Mouse (Mus musculus) erythroblast, adult 5-6 weeks (primary cell): ENCODE measurements at regions not wholly inside any gene's neighbourhood (a gene's known extent, or its start where the extent isn't known, plus 50 kb on each side); places are given as distances from the start of the nearest gene placed in this dataset.
"Not testable (repeated sequence)": the region's sequence is repeated elsewhere in the genome, so short reads cannot be mapped to it uniquely, and the experiment has no call there.

Experiments
- ATAC-seq: replicated peaks from 2 replicates; pipeline ENCODE4 v1.8.0; 2016; ENCODE audit warnings: moderate number of reproducible peaks, mild to moderate bottlenecking, moderate TSS enrichment, inconsistent platforms; ENCODE audit not compliant: poor library complexity, low FRiP score, severe bottlenecking

DNA sequence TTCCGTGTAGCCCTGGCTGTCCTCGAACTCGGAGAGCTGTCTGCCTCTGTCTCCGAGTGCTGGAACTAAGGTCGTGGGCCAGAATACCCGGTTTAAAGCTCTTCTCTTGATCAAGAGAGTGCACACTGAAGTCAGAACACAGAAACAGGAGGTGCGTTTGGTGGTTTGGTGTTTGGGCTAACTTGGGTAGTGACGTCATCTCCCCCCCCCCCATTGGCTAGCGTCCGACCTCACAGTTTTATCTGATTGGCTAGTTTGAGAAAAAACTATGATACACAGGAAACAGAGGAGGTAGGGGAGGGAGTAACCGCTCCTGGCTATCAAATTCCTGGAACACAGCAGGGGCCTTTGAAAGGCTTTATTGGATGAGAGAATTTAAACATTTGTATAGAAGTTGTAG is 60.2 kb upstream of the Pim1 start:
- ATAC-seq = no peak

DNA sequence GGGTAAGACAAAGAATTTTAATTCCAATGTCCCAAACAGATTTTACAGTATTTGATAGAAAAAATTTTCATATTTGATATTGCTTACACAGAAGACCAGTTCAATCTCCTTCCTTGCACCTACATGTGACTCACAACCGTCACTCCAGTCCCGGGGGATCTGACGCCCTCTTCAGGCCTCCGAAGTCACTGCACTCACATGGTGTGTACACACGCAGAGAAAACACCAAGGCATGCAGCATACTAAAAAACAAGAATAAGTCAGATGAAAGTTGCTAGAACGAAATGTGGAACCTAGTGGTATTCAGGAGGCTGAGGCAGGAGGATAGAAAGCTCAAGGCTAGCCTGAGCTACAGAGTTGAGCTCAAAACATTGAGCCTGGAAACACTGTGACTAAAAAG is 59.7 kb upstream of the Pim1 start:
- ATAC-seq = no peak

DNA sequence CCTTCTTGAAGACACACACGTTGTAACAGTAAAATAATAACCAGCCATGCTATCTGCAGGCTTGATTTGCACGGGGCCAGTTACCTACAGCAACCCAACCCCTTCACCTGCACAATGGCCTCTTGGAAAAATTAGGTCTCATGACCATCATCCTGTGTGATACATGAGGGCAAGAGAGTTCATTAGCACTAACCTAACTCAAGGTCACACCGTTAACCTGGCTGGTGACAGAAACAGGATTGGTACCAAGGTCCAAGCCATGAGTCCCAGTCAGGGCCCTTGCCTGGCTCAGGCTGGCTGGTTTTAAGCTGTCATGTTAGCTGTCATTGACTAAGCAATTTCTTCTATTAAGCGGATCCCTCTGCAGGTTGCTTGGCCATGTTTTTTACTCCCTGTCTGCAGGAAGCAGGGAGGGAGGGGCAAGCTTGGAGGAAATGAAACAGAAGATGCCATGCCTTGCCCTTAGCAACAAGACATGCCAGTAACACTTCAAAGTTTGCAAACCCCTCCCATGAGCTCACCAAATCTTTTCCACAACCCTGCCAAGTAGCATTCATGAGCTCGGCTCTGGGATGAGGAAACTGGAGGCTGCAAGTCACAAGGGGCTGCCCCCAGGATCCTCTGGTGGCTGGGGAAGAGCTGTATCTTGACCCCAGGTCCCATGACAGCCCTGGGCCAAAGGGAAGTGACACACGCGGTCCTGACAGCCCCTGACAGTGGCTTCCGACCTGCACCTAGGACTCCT is 58.8 kb upstream of the Pim1 start:
- no peak for ATAC-seq

DNA sequence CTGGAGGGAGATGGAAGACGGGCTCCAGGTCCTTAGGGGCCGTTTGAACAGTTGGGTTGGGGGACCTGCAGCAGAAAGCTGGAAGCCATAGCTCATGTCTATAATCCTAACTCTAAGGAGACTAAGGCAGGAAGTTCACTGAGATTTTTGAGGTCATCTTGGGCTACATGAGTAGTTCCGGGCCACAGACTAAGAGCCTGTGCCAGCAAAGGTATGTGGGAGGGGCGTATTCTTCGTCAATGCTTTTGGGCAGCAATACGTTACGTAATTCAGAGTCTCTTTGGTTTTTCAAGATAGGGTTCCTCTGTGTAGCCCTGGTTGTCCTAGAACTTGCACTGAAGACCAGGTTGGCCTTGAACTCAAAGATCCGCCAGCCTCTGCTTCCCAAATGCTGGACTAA is 57.9 kb upstream of the Pim1 start:
- no peak for ATAC-seq

- ATAC-seq = peak; percentile 45
These were observed 57.2 kb upstream of the Pim1 start for GRCm38 (mm10) chr17:29433370-29433769.

DNA sequence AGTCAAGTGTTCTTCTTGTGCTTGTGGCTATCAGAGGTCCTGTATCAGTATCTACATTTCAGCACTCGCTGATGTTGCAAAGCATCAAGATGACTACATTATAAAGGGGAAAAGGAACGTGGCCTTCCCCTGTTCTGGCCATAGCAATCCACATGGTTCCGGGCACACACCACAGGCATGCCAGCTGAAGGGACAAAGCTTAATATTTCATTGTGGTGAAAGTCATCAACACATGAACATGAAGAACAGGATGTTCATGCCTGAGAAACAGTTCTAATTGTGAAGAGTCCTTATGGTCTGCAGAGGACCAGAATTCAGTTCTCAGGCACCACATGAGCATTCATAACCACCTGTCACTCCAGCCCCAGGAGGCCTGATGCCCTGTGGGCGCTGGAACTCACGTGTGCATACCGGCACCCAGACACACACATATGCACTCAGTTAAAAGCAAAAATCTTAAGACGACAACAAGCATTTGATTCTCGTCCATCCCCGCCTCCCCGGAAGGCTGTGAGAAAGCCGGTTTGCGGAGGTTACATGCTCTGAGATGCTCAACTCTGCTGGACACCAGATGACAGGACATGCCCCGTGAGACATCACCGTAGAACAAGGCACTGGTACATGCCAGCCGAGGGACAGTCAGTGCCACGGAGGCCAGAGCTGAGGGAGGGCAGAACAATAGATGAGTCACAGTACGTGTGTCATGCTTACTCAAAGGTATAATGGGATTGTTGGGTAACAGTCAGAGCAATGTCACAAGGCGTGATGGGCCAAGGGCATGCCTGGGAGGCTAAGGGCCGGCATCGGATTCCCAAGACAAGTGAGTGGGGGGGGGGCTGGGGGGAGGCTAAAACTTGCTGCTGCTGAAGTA is 56.2 kb upstream of the Pim1 start:
- no peak for ATAC-seq

- no peak for ATAC-seq
These were observed 55.1 kb upstream of the Pim1 start for GRCm38 (mm10) chr17:29435345-29436006.

GRCm38 (mm10) chr17:29436484-29436870 is 54.1 kb upstream of the Pim1 start:
- ATAC-seq = not testable (repeated sequence)

DNA sequence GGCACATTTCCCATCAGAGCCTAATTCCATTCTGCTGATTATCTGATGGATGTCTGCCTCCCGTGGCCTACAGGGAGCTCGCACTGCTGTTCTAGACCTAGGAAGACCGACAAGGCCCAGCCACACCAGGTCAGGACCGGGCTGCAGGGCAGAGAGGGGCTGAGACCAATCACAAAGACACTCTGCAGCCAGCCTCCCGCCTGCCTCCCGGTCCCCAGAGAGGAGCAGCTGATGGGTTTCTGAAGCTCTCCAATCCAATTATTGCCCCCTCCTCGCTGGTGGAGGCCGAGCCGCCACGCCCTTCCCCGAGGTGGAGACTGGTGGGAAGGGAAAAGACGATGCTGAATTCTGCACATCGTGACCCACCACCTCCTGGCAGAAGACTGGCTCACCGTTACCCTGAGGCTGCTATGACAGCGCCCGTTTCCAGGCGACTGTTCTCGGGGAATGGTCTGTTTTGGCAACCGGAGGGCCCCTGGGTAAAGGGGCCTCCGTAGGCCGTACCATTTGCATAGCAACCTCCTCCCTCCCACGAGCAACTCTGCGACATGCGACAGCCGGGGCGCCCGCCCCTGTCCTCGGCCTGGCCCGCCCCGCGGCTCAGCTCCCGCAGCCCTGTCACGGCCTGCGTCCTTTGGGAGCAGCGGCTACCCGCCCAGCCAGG is 53.5 kb upstream of the Pim1 start:
- ATAC-seq = peak; percentile 61

DNA sequence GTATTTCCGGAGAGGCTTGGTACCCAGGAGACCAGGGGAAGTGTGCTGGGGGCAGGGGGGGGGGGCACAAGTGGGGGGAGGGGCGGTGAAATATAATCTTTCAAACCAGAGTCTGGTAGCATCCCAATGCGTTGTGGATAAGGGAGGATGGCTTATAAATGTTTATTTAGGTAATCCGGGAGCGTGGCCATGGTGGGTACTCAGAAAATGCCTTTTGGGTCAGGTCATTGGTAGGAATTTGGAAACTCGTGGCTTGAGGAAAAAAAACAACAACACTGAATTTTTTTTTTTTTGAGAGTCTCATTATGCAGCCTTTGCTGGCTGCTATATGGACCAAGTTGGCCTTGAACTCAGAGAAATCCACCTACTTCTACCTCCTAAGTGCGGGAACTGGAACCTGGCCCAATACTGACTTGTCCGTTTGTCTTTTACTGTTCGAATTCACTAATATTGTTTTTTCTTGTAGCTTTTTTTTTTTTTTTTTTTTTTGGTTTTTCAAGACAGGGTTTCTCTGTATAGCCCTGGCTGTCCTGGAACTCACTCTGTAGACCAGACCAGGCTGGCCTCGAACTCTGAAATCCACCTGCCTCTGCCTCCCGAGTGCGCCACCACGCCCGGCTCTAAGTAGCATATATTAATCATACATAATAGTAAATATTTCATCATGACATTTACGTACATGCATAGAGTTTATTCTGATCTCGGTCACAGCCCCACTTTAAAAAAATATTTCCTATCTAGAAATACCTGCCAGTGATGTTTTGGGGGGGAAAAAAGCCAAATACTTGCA is 52.8 kb upstream of the Pim1 start:
- no peak for ATAC-seq

GRCm38 (mm10) chr17:29438347-29439235 is 52.0 kb upstream of the Pim1 start:
- peak; percentile 76 for ATAC-seq

- ATAC-seq = peak; percentile 37
These were observed 50.6 kb upstream of the Pim1 start for GRCm38 (mm10) chr17:29439992-29440391.

GRCm38 (mm10) chr17:29440490-29440889 is 50.1 kb upstream of the Pim1 start:
- ATAC-seq = no peak
